Mouse (Mus musculus) liver, adult (tissue): ENCODE data around the gene Gm10282.

Experiments used
- GATA4 ChIP-seq: IDR thresholded peaks from 2 replicates; pipeline ENCODE4 v1.6.1; 2014; ENCODE audit warnings: mild to moderate bottlenecking, low read length; ENCODE audit not compliant: insufficient replicate concordance

Gm10282 gene

DNA sequence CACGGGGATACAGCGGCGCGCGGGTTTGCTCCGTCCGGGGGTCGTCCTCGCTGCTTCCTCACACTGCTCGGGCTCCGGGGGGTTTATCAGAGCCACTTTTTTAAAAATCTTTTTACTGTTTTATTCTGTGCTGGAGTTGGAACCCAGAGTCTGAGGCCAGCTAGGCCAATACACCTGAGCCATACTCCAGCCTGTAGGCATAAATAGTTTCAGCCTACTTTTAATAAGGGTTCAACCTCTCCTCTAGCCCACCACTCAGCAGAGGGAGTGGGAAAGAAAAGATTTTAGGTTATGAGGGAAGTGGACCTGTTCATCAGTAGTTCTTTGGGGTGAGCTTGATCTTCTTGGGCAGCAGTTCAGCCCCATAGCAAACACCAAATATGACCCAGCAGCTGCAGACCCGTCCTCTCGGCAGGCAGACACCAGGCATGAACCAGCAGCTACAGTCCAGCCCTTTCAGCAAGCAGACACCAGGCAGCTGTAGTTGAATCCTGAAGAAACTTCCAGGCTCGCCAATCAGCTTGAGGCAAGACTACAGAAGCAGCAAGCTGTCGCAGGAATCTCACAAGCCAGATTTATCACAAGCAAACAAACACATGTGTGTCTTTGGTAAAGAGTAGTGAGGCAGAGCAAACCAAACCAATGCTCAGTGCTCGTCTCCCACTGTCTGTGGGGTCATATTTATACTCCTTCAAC lies at the start of gene Gm10282:
Gm10282 (minus strand) TSS at position 51 of the 696 bp plus-strand sequence.
- no peak for TF ChIP-seq GATA4

DNA sequence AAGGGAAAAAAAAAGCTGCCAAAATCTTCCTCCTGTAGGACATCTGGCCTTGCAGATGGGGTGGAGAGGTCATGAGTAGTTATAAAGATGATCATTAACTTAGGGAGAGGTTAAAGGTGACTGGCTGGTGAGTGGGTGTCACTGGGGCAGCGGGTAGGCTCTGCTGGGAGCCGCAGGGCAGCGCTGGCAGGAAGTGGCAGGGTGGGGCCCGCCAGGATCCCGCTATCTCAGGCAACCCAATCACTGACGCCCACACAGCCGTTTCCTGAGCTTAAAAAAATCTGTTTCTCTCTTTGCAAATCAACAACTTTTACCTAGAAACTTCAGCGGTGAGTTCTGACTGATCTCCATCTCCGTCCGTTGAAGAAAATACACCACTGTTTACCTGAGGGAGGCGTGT lies 49.2 kb upstream of the Gm10282 start:
- peak; percentile 93; the same call in 1 of the 2 replicates for TF ChIP-seq GATA4

DNA sequence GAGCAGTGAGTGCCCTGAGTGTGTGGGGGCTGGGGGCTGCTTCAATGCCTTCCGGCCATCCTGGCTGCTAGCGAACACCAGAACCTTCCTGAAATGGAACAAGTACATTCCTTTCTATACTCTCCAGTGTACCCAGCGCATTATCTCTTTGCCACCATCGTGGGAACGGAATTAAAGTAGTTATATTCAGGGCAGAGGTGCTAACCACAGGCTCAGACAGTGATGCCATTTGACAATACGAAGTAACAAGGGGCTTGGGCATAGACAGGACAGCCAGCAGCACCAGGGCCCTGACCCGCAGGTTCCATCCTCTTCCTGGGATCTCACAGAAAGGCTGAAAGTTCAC lies 48.6 kb upstream of the Gm10282 start:
- TF ChIP-seq GATA4, result no peak

DNA sequence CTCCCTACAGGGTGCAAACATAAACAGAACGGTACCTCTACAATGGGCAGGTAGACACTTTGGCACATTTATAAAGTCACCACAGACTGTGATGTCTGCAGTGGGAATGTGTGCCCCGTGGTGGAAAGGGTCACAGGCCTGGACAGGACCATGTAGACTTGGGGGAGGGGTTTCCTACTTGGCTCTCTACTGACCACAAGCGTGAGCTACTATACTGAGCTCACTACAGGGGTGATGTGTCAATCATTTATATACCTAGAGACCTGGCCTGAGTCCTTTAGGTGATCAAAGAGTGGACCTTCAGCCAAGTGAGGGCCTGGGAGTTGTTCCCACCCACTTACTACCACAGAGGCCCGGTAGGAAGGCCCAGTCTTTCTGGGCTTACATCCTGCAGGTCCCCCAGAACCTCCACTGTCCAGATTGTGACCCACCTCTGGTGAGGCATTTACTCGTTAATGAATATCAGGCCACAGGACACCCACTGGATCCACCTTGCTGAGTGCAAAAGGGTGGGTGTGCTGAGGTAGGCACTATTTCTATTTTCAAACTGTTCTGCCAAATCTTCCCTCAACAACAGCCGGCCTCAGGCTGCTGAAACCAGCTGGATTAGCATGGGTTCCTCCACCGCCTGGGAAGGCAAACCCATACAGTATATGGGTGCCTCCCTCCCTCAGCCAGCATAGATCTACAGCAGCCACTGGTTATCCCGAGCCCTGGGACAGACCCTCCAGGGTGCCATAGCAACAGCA lies 48.1 kb upstream of the Gm10282 start:
- TF ChIP-seq GATA4, result no peak

DNA sequence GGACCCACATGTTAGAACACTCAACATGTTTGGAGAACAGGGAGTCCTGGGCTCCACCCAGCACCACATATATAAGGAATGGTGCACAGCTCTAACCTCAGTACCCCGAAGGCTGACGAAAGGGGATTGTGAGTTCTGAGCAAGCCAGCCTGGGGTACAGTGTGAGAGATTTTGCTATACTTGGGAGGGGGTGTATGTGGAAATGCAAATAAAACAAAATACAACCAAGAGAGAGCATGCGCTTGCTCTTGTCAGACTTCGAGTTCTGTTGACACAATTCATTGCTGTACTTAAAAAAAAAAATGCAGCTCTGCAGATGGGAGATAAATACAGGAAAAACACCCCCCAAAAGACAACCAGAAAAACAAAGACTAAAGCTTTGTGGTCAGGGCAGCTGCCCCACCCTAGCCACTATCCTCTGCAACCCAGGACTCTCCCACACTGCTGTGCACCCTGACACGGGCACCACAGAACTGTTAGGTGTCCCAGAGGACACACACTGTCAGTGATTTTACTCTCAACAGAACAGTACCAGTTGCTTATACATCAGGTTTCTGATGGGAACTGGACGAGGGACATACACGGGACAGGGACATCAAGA lies 46.4 kb upstream of the Gm10282 start:
- TF ChIP-seq GATA4, result no peak

DNA sequence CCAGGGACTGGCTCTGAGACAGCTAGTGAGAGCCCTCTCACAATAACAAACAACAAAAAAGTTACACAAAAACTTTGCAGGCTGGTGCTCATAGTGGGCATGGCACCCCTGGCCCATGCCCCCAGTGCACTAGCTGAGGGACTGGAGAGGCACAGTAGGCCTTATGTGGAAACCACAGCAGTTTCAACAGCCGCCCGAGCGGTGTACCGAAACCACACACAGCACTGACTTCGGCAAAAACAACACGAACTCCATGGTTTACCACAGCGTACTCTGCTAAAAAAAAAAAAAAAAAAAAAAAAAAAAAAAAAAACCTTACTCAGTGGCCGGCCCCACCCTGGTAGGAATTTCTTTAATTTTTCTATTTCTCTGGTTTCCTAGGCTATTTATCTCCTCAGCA lies 45.7 kb upstream of the Gm10282 start:
- TF ChIP-seq GATA4, result no peak

DNA sequence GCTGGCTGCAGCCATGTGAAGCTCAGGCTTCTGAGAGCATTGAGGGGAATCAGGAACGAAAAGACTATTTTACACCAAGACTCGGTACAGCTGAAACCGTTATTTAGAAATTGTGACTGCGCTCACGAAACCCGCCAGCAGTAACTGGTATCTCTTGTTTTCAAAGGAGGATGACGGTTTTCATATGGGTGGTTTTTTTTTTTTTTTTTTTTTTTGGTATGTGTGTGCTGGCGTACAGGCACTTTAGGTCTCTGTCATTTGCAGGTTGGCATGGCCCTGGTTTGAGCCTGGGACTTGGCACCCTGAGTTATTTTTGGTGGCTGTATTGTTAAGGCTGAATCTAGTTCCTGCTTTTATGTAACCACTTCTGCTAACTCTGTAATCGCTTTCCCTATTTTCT lies 44.8 kb upstream of the Gm10282 start:
- no peak for TF ChIP-seq GATA4

DNA sequence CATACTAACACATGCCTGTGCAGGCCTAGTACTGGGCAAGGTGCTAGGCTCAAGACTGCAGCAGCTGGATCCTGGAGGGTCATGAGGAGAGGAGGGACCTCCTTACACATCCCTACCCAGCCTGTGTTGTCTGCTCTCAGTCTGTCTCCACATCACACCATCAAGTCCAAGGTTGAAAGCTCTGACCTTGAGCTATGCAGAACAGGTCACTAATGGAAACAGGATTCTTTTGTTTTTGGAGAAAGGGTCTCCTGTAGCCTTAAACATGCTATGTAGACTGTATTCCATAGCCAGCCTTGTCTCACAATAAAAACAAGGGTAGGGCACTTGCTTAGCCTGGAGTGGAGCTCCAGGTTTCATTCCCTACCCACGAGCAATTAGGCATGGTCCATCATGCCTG lies 43.9 kb upstream of the Gm10282 start:
- no peak for TF ChIP-seq GATA4

DNA sequence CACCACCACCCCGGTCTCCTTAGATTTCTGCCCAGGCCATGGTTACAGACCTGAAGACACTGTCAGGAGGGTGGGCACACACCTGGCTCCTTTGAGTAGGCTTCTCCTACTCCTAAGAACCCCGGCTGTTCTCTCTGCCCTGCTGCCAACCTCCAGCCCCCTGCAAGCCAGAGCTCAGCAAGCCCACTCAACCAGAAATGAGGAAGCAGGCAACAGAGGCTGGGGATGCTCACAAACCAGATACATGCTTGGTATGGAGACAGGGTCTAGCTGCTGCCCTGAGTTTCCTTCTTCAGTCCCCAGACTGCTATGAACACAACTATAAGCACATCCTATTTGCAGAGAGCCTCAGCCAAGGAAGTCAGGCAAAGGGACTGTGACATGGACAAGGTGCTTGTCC lies 43.1 kb upstream of the Gm10282 start:
- TF ChIP-seq GATA4, result no peak

DNA sequence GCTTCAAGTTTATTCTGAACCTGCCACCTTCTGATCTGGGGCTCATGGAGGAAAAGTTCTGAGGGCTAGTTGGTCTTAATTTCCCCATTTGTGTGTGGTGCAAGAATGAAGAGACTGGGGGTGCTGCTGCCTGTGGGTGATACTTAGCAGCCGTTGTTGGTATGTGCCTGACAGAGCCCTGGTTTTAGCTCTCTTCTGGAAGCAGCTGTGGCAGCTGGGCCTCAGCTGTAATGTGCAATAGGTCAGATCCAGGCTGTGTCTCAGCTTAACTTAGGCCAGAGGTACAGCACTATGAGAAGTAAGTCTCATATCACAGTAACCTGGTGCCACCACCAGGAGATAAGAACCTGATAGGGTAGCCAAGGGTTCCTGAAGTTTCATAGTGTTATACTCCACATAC lies 42.5 kb upstream of the Gm10282 start:
- no peak for TF ChIP-seq GATA4

DNA sequence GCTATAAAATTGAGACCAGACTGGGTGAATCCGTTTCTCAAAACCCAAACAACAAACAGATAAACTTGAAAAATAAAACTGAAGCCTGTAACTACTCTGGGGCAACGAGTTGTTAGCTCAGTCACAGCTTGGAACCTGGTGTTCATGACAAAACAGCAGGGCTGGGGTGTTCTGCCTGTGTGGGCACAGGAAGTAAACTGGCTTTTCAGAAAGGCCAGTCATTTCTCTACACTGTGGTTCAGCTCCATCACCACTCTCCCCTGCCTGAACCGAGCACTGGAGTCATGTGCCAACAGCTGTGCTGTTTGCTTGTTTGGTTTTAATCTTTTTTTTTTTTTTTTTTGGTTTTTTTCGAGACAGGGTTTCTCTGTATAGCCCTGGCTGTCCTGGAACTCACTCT lies 38.7 kb upstream of the Gm10282 start:
- TF ChIP-seq GATA4, result no peak

DNA sequence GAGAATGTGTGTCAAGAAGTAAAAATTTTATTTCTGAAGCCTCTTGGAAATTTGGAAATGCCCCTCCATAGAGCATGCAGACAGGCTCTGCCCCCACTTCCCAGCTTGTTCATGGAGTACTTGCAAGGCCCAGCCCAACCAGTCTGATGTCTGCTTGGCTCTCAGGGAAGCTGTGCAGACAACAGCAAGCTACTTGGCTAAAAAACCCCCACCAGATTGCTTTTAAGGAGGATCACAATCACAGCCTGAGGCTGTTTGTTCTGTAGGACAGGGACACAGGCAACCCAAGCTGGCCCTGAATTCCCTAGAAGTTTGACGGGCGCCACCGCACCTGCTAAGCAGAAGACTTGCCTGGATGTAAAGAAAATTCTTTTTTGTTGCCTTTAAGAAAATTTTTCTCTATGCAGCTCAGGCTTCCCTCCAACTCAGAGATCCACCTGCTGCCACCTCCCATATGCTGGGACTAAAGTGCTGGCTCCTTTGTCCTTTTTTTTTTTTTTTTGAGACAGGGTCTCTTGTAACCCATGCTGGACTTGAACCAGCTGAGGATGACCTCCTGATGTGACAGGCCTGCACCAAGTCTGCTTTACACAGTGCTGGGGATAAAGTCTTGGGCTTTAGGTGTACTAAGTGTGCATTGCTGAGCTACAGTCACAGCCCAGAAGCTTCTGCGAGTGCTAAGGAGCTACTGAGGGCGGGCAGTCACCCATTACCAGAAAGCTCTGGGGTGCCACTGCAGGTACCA lies 37.7 kb upstream of the Gm10282 start:
- TF ChIP-seq GATA4, result no peak

DNA sequence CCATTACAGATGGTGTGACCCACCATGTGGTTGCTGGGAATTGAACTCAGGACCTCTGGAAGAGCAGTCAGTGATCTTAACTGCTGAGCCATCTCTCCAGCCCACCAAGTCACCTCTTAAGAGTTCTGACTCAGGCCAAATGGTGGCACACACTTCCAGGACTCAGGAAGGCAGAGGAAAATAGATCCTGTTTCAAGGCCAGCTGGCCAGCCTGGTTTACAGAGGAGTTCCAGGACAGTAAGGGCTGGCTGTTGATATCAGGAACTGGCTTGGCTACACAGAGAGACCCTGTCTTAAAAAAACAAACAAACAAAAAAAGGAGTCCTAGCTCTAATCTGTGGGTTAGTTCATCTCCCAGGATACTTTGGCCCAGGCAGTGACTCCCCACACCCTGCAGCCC lies 32.0 kb upstream of the Gm10282 start:
- TF ChIP-seq GATA4, result no peak

DNA sequence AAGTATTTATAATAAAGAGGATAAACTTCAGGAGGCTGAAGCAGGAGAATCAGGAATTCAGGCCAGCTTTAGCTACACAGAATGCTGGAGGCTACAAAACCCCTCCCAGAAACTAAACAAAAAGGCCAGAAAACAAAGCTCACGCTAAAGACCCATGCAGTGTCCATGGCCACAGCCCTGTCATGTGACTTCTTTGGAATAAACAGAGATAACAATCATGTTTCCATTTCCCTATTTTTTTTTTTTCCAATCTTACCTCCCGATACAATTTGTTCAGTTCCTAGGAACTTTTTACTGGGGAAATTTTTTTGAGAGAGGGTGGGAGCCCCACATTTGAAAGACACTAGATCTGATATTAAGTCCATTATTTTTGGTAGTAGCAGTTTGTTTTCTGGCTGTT lies 31.2 kb upstream of the Gm10282 start:
- no peak for TF ChIP-seq GATA4

DNA sequence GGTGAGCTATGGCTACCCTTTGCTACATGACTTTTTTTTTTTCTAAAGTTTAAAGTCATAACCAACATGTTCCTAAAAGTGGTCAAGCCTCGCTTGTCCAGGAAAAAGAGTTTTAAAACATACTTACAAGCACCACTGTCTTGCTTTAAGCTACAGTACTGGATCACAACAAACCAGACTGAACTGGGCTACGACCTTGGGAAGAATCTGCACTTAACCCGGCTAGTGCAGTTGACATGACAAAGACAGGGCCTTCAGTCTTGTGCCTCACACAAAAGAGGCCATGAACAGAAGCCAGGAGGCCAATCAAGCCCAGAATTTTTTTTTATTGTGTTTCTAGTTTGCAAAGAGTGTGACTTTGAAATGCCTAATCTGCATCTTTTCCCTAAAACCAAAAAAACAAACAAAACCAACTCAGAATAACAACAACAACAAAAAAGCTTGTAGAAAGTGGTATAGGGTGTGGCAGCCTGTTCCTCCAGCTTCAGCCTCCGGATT lies 29.1 kb upstream of the Gm10282 start:
- TF ChIP-seq GATA4, result no peak

DNA sequence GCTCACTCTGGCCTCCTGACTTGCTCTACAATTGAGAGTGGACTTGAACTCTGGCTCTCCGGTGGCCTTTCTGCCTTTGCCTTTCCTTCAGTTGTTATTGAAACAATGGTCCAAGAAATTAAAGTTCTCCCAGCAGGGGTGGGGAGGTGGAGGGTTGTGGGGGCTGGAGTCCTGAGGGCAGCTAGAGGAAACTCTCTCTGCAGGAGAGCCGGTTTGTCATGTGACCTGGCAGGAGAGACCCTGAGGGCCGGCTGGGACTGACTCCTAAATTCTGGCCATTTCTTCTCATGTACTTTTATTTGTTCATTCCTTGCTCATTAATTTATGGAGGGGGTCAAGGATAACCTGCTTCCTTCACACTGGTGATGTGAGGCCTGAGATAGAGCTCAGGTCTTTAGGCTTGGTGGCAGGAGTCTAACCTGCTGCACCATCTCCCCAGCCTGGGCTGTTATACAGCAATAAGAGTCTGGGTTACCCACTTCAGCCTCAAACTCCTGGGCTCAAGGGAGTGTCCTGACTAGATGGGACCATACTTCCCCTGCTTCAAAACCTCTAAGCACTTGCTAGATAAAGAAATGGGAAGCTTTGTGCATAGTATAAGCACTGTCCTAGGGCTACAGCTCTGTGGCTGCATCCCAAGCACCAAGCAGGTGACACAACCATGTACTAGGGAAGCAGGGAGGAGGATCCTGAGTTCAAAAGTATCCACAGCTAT lies 28.5 kb upstream of the Gm10282 start:
- no peak for TF ChIP-seq GATA4

DNA sequence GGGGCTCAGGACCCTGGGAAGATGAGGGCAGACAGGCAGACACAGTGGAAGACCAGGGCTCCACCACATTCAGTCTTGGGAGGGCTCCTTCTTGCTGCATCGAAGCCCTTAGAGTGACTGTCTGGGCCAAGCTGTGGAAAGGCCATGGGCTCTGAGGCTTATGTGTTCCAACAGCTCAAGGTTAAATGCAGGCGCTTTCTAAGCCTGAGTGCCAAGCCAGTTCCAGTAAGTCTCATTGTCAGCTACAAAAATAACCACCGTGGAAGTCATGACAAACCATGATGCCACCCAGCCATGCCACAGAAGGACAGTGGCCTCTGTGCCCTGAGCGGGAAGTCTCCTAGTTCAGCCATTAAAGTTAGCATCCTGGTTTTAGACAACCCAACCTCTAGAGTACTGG lies 26.6 kb upstream of the Gm10282 start:
- TF ChIP-seq GATA4, result no peak
